Mouse (Mus musculus): ENCODE data around the gene Agmat. TPM values are rescaled to one million over a fixed set of nuclear protein-coding genes. Genes with fewer than 3 reads are reported as not detected.

Gene Agmat
- not detected in 2 replicates for polyA plus RNA-seq (2012; ENCODE audit: insufficient read depth, insufficient read length, missing spikeins)

DNA sequence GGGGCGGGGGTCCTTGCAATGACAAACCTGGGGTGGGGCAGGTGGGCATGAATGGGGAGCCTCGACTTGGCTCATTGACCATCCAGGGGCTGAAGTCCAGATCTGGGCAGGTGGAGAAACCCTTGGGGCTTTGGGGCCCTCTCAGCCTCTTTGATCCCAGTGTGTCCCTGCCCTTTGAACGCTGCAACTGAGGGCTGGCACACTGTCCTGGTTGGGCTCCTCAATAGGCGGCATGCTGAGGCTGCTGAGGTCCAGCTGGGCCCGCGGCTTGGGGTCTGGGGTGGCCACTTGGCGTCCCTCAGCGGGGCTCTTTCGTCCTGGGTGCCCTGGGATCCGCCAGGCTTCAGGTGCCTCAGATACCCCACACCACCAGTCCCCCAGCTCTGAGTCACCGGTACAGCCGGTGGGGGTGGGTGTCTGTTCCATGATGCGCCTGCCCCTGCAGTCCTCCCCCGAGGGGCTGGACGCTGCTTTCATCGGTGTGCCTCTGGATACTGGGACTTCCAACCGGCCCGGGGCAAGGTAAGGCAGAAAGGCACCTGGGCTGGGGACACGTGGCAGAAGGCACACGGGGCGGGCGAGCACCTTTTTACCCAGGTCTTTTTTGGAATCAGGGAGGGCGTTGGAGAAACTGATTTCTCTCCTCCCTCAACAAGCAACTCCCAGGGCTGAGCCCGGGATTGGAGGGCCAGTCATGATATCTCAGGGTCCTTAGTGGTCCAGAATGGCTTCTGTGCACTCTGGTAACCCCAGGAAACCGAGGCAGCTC, at the start of gene Agmat:
Gene Agmat (plus strand): TSS at position 95 of the 769 bp plus-strand sequence.
- H3K27ac ChIP-seq (ENCODE audit: insufficient read depth, low read depth, low read length) = no peak within 1 kb of the TSS
- no peak within 1 kb of the TSS for H3K4me3 ChIP-seq (ENCODE audit: insufficient read depth, low read length)
- no peaks in the 10 kb centered on the region for H3K4me1 ChIP-seq (ENCODE audit: control insufficient read depth, insufficient read depth, low read length)
- TF ChIP-seq CTCF (IDR thresholded peaks at IDR 0.05; ENCODE audit: low read depth, low read length) (no peak), POLR2A (IDR thresholded peaks at IDR 0.05; ENCODE audit: borderline replicate concordance, low read depth, low read length) (no peak)

DNA sequence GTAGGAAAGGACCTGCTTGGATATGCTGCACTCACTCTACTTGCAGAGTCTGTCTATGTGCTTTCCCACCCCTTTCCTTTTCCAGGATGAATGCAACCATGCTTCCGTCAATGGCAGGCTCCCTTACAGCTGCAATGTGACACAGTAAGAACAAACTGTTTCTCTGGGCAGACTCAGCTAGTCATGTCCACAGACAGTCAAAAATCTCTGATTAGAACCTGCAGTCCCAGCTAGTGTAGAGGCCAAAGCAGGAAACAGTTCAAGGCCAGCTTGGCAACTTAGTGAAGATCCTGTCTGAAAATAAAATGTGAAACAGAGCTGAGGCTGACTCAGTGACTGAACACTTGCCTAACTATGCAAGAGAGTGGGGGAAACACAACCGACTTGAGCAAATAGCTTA, 41.8 kb upstream of the Agmat start:
- no peak overlapping the region for H3K4me3 ChIP-seq (ENCODE audit: insufficient read depth, low read length)
- peaks cover 9% of the 10 kb centered on the region for H3K4me1 ChIP-seq (ENCODE audit: control insufficient read depth, insufficient read depth, low read length)
- no peak for TF ChIP-seq CTCF (IDR thresholded peaks at IDR 0.05; ENCODE audit: low read depth, low read length)
- no peak for TF ChIP-seq POLR2A (IDR thresholded peaks at IDR 0.05; ENCODE audit: borderline replicate concordance, low read depth, low read length)
- H3K27ac ChIP-seq (ENCODE audit: insufficient read depth, low read depth, low read length) = no peak overlapping the region

DNA sequence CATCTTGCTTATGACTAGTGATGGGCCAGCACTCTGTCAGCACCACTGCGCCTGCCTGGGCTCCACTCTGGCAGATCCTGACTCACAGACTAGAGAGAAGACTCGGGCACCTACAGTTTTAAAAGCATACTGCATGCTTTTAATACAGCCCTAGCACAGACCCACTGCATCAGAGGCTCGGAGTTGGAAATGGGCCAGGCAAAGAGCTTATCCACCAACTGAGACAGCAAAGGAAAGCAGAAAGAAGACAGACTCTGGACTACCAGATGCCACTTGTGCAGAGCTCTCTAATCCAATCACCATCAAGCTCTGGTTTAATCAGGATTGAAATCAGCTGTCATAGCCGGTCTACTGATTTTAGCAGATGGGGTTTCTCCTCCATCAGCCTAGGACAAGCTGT, 41.1 kb upstream of the Agmat start:
- peaks cover 9% of the 10 kb centered on the region for H3K4me1 ChIP-seq (ENCODE audit: control insufficient read depth, insufficient read depth, low read length)
- H3K4me3 ChIP-seq (ENCODE audit: insufficient read depth, low read length) = no peak overlapping the region
- H3K27ac ChIP-seq (ENCODE audit: insufficient read depth, low read depth, low read length) = no peak overlapping the region
- no peak for TF ChIP-seq POLR2A (IDR thresholded peaks at IDR 0.05; ENCODE audit: borderline replicate concordance, low read depth, low read length)
- no peak for TF ChIP-seq CTCF (IDR thresholded peaks at IDR 0.05; ENCODE audit: low read depth, low read length)

DNA sequence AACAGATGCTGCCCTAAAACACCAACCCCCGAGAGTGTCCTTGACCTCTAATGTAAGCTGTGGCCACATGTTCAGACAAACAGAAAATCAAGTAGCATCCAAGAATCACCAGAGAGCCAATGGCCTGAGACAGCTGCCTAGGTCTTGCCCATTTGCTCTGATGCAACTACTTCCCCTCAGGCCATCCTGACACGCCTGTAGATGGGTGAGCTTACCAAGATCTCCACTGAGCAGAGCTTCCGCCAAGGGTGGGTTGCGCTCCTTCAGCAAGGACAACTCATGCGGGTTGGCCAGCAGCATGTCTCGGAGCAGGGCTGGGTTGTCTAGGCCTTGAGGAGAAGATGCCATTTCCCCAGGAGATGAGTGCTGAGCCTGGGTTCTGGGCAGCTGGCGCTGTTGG, 38.5 kb upstream of the Agmat start:
- no peak overlapping the region for H3K4me3 ChIP-seq (ENCODE audit: insufficient read depth, low read length)
- peaks cover 14% of the 10 kb centered on the region for H3K4me1 ChIP-seq (ENCODE audit: control insufficient read depth, insufficient read depth, low read length)
- no peak overlapping the region for H3K27ac ChIP-seq (ENCODE audit: insufficient read depth, low read depth, low read length)
- no peak for TF ChIP-seq POLR2A (IDR thresholded peaks at IDR 0.05; ENCODE audit: borderline replicate concordance, low read depth, low read length)
- TF ChIP-seq CTCF (IDR thresholded peaks at IDR 0.05; ENCODE audit: low read depth, low read length) = no peak

DNA sequence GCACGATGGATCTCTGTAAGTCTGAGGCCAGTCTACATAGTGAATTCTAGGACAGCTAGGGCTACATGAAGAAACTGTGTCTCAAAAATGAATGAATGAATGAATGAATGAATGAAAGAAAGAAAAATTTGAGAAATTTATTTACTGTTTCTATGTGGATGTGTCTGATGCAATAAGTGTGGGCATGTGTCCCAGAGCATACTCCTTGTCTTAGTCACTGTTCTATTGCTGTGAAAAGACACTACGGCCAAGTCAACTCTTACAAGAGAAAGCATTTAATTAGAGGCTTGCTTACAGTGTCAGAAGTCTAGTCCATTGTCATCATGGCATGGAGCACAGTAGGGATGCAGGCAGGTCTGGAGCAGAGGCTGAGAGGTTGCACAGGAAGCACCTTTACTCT, 37.5 kb upstream of the Agmat start:
- TF ChIP-seq POLR2A (IDR thresholded peaks at IDR 0.05; ENCODE audit: borderline replicate concordance, low read depth, low read length) (no peak), CTCF (IDR thresholded peaks at IDR 0.05; ENCODE audit: low read depth, low read length) (no peak)
- Histone ChIP-seq H3K4me1 (ENCODE audit: control insufficient read depth, insufficient read depth, low read length) (peaks cover 22% of the 10 kb centered on the region), H3K27ac (ENCODE audit: insufficient read depth, low read depth, low read length) (no peak overlapping the region), H3K4me3 (ENCODE audit: insufficient read depth, low read length) (no peak overlapping the region)

DNA sequence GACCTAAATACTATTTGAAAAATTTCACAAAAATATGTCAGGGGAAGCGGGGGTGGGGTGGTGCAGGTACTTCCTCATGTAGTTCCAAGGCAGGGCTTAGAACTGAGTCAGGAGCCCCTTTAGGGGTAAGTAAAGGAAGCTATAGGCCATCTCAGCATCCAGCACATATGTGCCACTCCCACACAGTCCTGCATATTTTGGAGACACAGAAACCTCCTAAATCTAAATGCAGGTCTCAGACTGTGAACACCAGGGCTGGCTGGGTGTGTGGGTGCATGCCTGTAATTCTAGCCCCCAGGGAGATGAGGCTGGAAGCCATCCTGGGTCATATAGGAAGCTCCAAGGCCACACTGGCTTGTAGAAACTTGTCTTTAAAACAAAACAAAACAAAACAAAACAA, 35.2 kb upstream of the Agmat start:
- Histone ChIP-seq H3K4me3 (ENCODE audit: insufficient read depth, low read length) (no peak overlapping the region), H3K27ac (ENCODE audit: insufficient read depth, low read depth, low read length) (no peak overlapping the region), H3K4me1 (ENCODE audit: control insufficient read depth, insufficient read depth, low read length) (peaks cover 44% of the 10 kb centered on the region)
- TF ChIP-seq CTCF (IDR thresholded peaks at IDR 0.05; ENCODE audit: low read depth, low read length) (no peak), POLR2A (IDR thresholded peaks at IDR 0.05; ENCODE audit: borderline replicate concordance, low read depth, low read length) (no peak)

DNA sequence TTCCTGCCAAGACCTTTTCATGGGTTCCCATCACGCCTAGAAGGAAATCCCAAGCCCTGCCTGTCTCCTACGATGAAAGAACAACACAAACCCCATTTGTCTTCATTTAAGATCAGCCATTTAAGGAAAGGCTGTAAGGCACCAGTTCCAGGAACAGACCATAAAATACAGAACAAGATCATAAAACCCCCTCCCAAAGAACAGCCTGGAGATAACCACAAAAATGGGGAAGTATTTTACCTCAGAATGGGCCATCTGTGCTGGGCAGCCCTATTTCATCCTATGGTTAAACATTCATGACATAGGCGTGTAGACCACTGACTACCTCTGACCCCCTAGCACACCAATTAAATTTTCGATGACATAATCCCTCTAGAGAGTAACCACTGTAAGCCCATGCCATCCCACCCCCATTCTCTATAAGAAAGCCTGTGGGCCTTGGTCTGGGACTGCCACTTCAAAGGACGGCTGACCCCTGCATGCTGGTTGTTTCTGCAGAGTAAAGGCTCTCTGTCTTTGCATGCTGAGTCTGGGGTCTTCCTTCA, 32.8 kb upstream of the Agmat start:
- no peak for TF ChIP-seq POLR2A (IDR thresholded peaks at IDR 0.05; ENCODE audit: borderline replicate concordance, low read depth, low read length)
- no peak for TF ChIP-seq CTCF (IDR thresholded peaks at IDR 0.05; ENCODE audit: low read depth, low read length)
- Histone ChIP-seq H3K27ac (ENCODE audit: insufficient read depth, low read depth, low read length) (peak overlapping the region; percentile 13; the same call in 1 of the 2 replicates), H3K4me1 (ENCODE audit: control insufficient read depth, insufficient read depth, low read length) (peaks cover 59% of the 10 kb centered on the region), H3K4me3 (ENCODE audit: insufficient read depth, low read length) (no peak overlapping the region)

DNA sequence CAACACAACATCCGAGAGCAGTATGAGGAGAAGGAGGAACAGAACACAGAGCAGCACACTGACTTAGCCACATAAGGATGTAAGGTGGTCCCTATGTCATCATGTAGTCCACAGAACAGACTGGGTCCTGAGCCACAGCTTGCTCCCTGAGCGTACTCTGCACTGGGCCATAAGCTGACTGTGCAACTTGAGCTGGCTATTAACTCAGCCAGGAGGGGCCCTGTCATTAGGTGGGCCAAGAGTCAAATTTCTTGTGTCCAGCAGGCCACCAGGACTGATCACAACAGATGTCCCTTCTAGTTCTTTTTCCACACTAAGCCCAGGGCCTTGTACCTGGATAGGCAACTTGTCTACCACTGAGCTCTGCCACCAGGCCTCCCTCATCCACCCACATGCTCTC, 31.4 kb upstream of the Agmat start:
- Histone ChIP-seq H3K4me1 (ENCODE audit: control insufficient read depth, insufficient read depth, low read length) (peaks cover 66% of the 10 kb centered on the region), H3K4me3 (ENCODE audit: insufficient read depth, low read length) (no peak overlapping the region), H3K27ac (ENCODE audit: insufficient read depth, low read depth, low read length) (no peak overlapping the region)
- TF ChIP-seq CTCF (IDR thresholded peaks at IDR 0.05; ENCODE audit: low read depth, low read length) (no peak), POLR2A (IDR thresholded peaks at IDR 0.05; ENCODE audit: borderline replicate concordance, low read depth, low read length) (no peak)

DNA sequence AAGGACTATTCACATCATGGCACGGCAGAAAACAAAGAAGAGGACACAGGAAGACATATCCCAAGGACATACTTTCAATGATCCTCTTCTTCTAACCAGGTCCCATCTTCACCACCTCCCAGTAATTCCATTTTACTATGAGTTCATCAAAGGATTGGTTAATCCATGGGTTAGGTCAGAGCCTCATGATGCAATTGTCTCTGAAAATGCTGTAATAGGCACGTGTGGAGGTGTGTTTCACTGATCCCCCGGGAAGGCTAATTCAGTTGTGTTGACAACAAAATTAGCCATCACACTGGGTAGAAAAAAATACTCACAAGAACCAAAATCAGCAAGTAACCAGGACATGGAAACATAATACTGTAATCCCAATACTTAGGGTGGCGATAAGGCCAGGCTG, 28.8 kb upstream of the Agmat start:
- H3K27ac ChIP-seq (ENCODE audit: insufficient read depth, low read depth, low read length) = no peak overlapping the region
- peaks cover 71% of the 10 kb centered on the region for H3K4me1 ChIP-seq (ENCODE audit: control insufficient read depth, insufficient read depth, low read length)
- TF ChIP-seq POLR2A (IDR thresholded peaks at IDR 0.05; ENCODE audit: borderline replicate concordance, low read depth, low read length) = no peak
- no peak for TF ChIP-seq CTCF (IDR thresholded peaks at IDR 0.05; ENCODE audit: low read depth, low read length)
- H3K4me3 ChIP-seq (ENCODE audit: insufficient read depth, low read length) = no peak overlapping the region

DNA sequence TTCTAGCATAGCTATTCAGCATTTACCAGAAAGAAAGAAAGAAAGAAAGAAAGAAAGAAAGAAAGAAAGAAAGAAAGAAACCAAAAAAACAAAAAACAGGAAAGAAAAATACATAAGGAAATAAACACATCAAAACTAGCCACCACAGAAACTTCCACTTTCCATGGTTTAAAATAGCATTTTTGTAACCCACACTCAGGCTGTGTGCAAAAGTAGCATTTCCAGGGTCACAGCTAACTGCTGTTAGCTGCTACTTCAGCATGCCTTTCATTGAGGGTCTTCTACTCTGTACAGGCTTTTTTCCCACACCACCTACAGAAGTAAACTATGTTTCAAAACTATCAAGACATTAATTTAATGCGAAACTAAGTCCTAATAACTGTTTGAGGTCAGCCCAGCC, 27.2 kb upstream of the Agmat start:
- peak overlapping the region; percentile 10; the same call in 1 of the 2 replicates for H3K4me3 ChIP-seq (ENCODE audit: insufficient read depth, low read length)
- no peak for TF ChIP-seq CTCF (IDR thresholded peaks at IDR 0.05; ENCODE audit: low read depth, low read length)
- TF ChIP-seq POLR2A (IDR thresholded peaks at IDR 0.05; ENCODE audit: borderline replicate concordance, low read depth, low read length) = no peak
- H3K4me1 ChIP-seq (ENCODE audit: control insufficient read depth, insufficient read depth, low read length) = peaks cover 63% of the 10 kb centered on the region
- H3K27ac ChIP-seq (ENCODE audit: insufficient read depth, low read depth, low read length) = peak overlapping the region; percentile 85
